Mouse (Mus musculus): ENCODE data around the gene Gm20431.

DNA sequence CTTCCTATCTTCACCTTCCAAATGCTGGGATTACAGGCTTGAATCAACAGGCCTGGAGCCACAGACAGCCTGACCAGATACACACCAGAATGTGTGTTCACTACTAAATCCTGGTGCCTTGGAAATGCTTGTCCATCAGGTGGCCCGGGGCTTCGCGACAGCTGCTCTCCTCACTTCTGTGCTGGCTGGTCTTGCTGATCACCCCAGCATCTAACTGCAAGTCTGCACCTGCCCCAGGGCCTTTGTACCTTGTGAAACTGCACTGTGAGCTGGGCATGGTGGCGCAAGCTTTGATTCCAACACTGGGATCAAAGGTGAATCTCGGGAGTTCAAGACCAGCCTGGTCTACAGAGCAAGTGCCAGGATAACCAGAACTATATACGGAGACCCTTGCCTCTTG lies 19.1 kb downstream of the Gm20431 start:
- no peak for TF ChIP-seq HCFC1 (IDR thresholded peaks at IDR 0.05; ENCODE audit: borderline replicate concordance, insufficient read depth, low read length)
- no peak for TF ChIP-seq MAFK (IDR thresholded peaks at IDR 0.05; ENCODE audit: insufficient read depth, low read depth, low read length)
- no peak for TF ChIP-seq ZC3H11A (IDR thresholded peaks at IDR 0.05; ENCODE audit: borderline replicate concordance, low read depth, low read length)
- TF ChIP-seq CHD2 (IDR thresholded peaks at IDR 0.05; ENCODE audit: low read depth, low read length), result no peak

All from ES-E14 (cell line).